Mouse (Mus musculus): ENCODE results near the gene Fcho2.

DNA sequence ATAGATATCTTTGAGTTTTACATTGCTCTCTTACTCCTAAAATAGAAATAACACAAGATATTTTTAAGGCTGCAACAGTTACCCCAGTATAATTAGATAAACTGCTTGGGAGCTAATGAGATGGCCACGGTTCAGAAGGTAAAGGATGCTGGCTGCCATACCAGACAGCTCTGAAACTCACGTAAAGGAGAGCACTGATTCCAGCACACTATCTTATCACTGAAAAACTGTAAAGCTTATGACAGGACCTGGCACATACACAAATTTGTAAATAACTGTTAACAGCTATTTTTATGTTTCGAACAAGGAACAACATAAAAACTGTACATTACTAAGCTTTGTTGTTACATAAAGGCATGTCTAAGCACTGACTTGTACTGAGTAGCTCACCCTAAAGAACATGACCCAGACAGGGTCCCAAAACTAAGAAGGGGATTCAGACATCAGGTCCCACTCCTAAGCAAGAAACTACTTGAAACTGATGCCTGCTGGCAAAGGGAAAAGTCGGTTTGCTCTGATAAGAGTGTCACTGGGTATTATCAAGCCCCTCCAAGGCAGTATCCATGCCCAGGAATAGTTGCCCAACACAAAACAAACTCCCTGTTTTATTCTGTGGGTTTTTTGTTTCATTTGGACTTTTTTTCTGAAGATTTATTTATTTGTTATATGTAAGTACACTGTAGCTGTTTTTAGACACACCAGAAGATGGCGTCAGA lies 28.1 kb downstream of the Fcho2 start:
- TF ChIP-seq POLR2A (IDR thresholded peaks at IDR 0.05; ENCODE audit: borderline replicate concordance, low read depth, low read length) (no peak), CTCF (IDR thresholded peaks at IDR 0.05; ENCODE audit: low read depth, low read length) (no peak)

Measured in bone marrow macrophage, adult 2 months (primary cell).